Mouse (Mus musculus): ENCODE measurements at regions not wholly inside any gene's neighbourhood (a gene's known extent, or its start where the extent isn't known, plus 50 kb on each side); places are given as distances from the start of the nearest gene placed in this dataset.
A peak's percentile ranks its signal among the peaks of the same experiment; 100 is the strongest.

- no peak for DNase-seq (ENCODE audit: extremely low spot score in 1 of 2, low spot score in 1 of 2)
These were observed 69.5 kb downstream of the Ephb3 start for GRCm38 (mm10) chr16:21274012-21274528.

DNA sequence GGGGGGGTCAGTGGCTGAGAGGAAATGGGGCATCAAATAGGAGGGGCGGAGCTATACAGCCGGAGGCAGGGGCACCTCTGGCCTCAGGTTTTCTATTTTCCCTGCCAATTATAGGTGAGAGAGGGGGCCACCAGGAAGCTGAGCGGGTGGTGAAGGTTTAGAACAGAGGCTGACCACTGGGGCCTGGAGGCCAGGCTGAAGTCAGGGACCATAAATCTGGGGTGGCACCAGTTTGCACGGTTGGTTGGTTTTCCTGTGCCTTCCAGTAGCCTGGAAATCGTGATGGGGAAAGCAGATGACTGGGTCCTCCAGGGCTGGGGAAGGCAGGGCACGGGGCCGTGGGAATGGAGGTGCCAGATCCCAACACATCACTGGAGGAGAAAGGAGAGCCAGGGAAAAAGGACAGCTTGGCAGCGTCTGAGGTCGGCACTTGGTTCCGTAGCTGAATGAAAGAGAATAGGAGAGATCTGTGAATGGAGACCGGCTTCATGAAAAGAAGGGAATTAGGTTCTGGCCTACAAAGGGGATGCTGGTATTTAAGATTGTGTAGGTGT is 73.3 kb downstream of the Ephb3 start:
- no peak for DNase-seq (ENCODE audit: extremely low spot score in 1 of 2, low spot score in 1 of 2)

DNA sequence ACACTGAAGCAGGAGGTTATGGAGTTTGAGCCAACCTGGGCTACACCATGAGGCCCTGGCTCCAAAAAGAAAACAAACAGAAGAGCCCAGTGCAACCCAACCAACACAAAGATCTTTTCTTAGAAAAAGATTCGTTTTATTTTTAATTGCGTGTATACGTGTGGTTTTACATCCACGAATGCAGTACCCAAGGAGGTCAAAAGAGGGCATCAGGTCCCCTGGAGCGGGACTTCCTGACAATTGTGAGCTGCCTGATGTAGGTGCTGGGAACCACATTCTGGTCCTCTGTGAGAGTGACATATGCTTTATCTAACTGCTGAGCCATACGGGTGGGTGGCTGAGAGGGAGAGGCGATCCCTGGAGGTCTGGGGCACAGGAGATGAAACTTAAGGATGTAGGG is 73.8 kb downstream of the Ephb3 start:
- no peak for DNase-seq (ENCODE audit: extremely low spot score in 1 of 2, low spot score in 1 of 2)

DNA sequence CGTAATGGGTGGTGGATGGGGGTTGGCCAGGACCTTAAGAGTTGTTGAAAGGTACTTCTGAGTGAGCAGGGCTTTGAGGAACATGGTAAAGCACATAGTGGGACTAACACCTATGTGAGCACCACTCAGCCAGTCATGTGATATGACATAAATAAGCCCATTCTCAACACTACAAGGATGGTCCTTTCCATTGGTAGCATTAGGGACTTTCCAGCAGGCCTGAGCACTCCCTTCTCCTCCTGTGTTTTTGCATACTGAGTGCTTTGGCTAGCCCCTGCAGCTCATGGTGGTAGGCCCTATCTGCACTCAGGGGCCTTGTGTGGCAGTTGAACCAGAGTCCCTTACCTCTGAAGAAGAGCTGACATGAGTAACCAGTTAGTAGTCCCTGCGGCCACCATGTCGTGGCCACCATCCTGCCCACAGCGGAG is 75.7 kb downstream of the Ephb3 start:
- DNase-seq (ENCODE audit: extremely low spot score in 1 of 2, low spot score in 1 of 2), result no peak

DNA sequence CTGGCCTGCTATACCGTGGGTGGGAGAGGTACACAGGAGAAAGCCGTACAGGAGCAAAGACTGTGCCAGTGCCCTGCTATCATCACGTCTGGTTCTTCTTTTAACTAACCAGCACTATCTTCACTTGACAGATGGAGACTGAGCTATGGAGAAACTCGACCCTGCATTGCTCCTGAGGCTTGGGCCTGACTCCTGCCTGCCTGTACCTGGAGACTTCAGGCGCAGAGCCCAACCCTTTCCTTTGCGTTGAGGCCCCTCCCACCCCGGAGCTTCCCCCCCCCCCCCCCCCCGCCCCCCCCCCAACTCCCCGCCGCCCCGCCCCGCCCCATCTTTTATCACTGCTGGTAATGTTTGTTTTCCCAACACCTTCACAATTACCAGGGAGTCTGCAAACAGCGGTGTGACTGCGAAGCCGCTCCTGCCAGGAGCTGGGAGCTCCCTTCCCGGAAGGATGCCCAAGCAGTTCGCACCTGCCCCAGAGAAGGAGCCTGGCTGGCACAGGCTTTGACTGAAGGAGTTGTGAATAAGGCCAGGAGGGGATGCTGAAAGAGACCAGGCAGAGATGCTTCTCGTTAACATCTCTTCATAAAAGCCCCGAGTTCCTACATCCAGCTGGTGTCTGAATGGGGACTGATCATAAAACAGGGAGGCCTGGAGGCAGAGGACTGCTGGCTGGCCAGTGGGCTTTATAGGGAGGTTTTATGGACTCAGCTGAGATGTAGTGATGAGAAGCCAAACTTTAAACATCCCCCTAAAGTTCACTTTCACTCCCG is 77.6 kb downstream of the Ephb3 start:
- no peak for DNase-seq (ENCODE audit: extremely low spot score in 1 of 2, low spot score in 1 of 2)

DNA sequence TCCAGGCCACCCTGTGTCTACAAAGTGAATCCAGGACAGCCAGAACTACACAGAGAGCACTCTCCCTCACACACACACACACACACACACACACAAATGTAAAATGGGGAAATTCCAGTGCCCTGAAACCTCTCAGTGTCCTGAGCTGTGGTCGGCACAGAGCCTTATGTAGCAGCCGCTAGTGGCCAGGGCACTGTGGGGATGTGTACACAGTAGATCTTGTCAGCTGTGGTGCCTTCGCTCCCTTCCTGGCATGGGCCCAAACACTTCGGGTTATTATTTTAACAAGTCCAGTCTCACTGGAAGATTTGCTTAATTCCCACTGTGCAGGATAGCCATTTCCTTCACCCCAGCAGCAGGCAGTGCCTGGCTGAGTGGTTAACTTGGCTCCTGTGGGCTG is 81.5 kb downstream of the Ephb3 start:
- DNase-seq (ENCODE audit: extremely low spot score in 1 of 2, low spot score in 1 of 2), result no peak

DNA sequence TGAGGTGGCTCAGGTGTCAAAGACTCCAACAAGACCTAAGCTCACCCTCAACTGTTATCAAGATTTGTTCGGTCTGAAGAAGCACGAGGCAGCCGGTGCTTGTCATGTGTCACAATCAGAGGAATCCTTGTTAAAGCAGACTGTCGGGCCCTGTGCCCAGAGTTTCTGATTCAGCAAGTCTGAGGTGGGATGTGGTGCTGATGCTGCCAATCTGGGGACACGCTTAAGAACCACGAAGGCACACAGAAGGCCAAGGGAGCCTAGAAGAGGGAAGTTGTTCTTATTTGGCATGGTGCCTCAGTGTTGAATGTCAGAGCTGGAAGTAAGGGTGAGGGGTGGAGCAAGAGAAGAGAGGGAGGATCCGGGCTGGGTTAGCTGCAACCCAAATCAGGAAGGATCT is 85.0 kb downstream of the Ephb3 start:
- DNase-seq (ENCODE audit: extremely low spot score in 1 of 2, low spot score in 1 of 2), result peak in 1 of 2 experiments; percentile 44

GRCm38 (mm10) chr16:21293010-21293409 is 88.5 kb downstream of the Ephb3 start:
- DNase-seq (ENCODE audit: extremely low spot score in 1 of 2, low spot score in 1 of 2), result no peak

GRCm38 (mm10) chr16:21293569-21293968 is 89.0 kb downstream of the Ephb3 start:
- no peak for DNase-seq (ENCODE audit: extremely low spot score in 1 of 2, low spot score in 1 of 2)

DNA sequence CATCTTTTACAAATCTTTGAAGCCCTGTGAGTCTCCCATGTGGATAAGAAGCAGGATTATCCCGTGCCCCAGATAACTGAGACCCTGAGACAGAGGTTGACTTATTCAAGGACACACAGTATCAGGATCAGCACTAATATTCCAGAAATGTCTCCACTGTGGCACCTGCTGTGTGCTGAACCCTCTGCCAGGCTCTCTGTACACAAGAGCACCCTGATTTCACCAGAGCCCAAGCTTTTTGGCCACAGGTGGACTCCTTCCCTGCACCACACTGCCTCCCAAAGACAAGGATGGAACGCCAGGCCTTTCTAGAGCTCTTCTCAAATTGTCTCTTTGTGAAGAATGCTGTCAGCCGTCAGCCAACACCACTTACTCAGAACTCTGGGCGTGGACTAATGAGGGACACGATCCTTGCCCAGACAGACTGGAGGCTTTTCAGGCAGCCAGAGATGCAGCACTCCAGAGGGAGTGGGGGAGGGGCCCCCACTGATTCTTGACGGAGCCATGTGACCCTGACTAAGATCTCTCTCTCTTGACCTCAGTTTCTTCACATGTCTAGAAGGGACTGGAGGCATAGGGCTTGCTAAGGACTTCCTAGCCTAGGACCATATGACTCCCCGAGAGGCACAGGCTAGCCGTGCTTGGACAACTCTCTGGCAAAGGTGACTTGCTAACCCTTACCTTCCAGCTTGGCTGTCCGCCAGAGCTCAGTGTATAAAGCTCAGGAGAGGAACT is 90.3 kb downstream of the Ephb3 start:
- DNase-seq (ENCODE audit: extremely low spot score in 1 of 2, low spot score in 1 of 2), result no peak

DNA sequence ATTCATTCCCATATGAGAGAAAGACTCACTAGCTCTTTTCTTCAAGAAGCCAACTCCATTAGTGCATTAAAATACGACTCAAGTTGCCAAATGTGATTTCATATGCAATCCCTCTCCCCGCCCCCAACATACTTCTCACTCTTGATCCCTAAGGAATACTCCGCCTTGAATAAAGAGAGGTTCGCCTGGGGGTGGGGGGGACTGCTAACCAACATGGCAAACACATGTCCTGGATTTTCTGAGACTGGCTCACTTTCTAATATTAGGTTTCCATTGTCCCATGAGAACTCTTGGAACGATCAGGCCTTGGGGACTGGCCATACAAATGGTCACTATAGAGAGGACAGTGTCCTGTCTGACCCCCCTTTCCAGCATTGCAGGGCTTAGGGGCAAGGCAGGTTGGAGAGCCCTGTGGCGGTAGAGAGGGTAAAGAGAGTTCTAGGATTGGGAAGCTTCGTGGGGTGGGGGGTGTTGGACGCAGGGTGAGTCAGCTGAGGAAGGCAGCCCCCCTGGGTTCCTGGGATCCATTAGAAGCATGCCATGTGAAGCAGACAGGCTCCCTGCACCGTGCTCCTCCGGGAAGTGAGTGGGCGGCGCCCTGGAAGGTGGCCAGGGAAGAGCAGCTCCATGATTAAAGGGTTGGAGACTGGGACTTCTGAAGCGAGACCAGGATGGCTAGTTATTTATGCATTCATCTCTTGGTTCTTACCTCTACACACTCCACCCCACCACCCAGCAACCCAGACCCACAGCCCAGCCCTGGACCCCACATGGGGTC is 91.6 kb downstream of the Ephb3 start:
- DNase-seq (ENCODE audit: extremely low spot score in 1 of 2, low spot score in 1 of 2), result peak in 1 of 2 experiments; percentile 46

GRCm38 (mm10) chr16:21296786-21297185 is 92.2 kb downstream of the Ephb3 start:
- DNase-seq (ENCODE audit: extremely low spot score in 1 of 2, low spot score in 1 of 2), result no peak

- DNase-seq (ENCODE audit: extremely low spot score in 1 of 2, low spot score in 1 of 2), result no peak
These were observed 94.3 kb downstream of the Ephb3 start for GRCm38 (mm10) chr16:21298866-21299265.

DNA sequence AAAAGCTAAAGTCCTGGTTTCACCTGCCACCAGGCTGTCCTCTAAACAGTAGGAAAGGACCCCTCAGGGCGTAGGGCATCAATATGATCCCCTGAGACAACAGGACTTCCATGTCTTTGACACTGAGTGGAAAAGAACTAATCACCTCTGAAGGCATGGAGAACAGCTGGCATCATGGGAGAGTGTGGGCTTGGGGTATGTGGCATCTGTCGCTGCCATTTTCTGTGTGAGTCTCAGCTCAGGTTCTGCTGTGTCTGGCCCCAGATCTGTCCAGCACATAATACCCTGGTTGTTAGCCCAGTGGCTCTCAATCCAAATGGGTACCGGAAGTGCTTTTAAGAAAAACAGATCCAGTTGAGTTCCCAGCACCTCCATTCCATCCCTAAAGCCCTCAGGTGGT is 101.3 kb downstream of the Ephb3 start:
- no peak for DNase-seq (ENCODE audit: extremely low spot score in 1 of 2, low spot score in 1 of 2)

GRCm38 (mm10) chr16:21308513-21308912 is 104.0 kb downstream of the Ephb3 start:
- no peak for DNase-seq (ENCODE audit: extremely low spot score in 1 of 2, low spot score in 1 of 2)

- DNase-seq (ENCODE audit: extremely low spot score in 1 of 2, low spot score in 1 of 2), result peak; percentile 24 to 48
These were observed 106.4 kb downstream of the Ephb3 start for GRCm38 (mm10) chr16:21310636-21311615.

DNA sequence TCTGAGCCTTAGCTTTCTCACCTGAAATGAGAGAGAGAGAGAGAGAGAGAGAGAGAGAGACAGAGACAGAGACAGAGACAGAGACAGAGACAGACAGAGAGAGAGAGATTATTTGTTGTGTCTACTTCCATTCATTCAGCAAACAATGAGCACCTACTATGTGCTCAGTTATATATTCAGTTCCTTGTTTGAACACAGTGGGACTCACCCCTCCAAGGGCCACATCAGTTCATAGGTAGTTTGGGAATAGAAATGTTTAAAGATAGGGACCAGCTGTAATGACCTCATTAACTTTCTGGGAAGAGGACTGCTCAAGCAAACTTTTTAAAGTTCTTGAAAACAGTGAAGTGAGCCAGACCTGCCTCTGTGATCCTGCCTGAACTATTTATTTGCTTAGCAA is 107.2 kb downstream of the Ephb3 start:
- no peak for DNase-seq (ENCODE audit: extremely low spot score in 1 of 2, low spot score in 1 of 2)

GRCm38 (mm10) chr16:21315751-21316151 is 107.2 kb upstream of the Vps8 start:
- no peak for DNase-seq (ENCODE audit: extremely low spot score in 1 of 2, low spot score in 1 of 2)

DNA sequence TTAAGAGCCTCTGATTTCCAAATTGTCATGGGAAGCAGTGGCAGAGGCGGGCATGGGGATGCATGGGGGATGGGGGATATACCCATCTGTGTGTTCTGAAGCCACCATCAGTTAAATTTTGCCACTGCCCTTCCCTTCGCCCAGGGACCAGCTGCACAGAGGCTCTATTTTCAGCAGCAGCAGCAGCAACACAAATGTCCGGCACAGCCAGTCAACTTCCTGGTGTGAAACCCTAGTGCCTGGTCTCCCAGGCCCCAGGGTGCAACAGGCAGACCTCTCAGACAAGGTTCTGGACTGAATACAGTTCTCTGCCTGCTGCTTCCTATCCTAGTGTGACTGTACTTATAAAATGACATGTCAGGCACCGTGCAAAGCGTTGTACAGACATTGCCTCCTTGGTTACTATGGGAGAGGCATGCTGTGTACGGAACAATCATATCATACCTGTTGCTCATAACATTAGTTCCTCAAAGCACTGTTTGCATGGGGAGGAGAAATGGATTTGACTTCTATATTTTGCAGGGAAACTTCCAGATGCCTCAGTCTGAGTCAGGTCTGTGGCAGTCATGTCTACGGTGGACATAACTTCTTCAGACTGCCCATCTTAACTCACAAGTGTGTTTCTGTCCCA is 104.8 kb upstream of the Vps8 start:
- no peak for DNase-seq (ENCODE audit: extremely low spot score in 1 of 2, low spot score in 1 of 2)
